Mouse (Mus musculus) urinary bladder, postnatal 25 days (tissue): Measurements from ENCODE around the gene Tbc1d23.
A peak's percentile ranks its signal among the peaks of the same experiment; 100 is the strongest.
"Not testable (repeated sequence)": the region's sequence is repeated elsewhere in the genome, so short reads cannot be mapped to it uniquely, and the experiment has no call there.

Experiments used
- DNase-seq: peaks from one replicate; pipeline ENCODE4 v3.0.0; 2022; ENCODE audit warnings: low spot score

Gene Tbc1d23

DNA sequence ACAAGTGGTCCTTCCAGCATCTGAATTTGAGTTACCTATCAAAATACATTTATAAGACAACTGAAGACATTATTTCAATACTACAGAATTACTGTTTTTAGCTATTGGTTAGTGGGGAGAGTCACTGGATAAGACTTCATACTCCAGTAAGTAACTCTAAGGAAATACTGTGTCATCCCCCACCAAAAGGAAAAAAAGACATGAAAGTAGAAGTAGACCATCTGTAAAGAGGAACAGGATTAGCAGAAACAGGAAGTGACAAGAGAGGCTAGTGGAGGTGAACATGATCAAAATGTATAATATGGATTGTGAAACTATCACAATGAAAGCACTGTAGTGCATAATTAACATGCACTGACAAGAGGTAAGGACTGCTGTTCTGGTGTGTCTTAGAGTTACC, 15.3 kb downstream of the Tbc1d23 start:
- DNase-seq = no peak

DNA sequence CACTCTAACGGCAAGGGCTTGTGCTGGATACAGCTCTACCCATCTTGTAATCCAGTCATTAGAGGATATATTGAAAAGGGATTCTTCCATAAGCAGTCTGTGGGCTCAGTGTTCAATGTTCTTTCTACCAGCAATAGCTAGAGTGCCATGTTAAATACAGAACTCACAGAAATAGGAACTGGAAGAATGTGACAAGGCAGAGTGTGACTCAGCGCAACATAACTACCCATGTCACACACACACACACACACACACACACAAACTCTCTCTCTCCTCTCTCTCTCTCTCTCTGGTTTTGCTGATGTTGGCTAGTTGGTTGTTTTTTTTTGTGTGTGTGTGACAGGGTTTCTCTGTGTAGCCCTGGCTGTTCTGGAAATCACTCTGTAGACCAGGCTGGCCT, 20.3 kb downstream of the Tbc1d23 start:
- DNase-seq = no peak

DNA sequence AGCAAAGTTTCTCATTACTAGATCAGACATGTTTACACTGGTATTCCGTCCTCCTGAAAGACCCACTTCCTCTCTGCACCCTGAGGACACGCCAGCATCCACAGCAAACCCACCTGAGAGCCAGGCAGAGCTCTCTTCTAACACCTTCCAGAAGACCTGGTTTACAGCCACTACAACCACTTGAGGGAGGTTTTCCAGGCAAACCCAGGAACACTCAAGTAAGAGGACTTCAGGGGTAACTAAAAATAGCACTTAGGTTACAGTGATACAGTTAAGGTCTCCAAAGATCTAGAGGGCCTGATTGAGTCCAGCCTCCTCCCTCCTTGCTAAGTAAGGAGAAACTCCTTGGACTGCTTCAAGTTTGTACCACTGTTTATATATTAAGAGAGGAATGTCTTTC, 23.0 kb downstream of the Tbc1d23 start:
- DNase-seq = no peak

DNA sequence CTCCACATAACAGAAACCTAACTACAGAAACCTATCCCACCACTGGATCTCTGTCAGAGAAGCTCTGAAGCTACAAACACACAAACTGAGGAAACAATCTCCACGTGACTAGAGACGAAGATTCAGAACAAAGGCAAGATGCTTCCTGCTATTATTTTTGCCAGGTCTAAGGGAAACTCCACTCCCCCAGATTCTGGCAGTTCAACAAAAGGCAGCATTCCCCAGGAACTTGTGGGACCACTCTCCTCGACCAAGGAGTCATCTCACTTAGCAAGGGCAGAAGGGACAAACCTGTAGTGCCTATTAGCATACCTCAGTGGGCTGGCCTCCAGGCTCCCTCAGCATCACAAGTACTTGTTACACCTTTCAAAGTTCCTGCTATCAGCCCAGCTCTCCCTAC, 34.0 kb downstream of the Tbc1d23 start:
- no peak for DNase-seq

DNA sequence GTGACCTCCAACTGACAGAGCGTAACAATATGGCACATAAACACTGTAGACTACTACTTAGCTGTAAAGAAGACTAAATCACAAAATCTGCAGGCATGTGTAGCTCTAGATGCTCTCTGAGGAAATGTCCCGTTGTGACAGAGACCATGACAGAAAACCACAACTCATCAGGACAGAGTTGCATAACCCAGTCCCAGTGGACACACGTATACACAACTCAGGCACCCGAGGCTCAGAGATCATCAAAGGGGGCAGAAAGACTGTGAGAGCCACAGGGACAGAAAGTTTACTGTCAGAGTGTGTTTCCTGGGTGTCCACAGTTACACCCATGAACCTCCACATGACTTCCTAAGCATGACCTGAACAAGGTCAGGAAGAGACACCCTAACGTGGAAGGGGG, 34.7 kb downstream of the Tbc1d23 start:
- no peak for DNase-seq

GRCm38 (mm10) chr16:57191214-57191613, 40.1 kb downstream of the Tbc1d23 start:
- DNase-seq = no peak

DNA sequence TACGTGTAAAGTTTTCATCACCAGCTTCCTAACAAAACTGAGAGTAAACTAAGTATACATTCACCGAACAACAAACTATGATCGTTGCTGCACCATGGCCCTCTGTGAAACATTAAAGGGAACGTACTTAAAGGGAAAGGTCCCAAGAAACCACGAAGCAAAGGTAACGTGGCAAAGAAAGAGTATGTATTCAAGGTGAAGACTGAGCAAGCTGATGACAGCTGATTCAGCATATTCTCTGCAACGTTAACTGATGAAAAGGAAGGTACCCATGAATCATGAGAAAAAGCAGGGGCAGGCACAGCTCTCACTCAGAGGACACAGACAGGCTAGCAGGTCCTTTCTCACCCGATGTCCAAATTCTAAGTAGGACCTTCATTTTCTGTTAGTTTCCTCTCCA, 40.9 kb downstream of the Tbc1d23 start:
- no peak for DNase-seq

DNA sequence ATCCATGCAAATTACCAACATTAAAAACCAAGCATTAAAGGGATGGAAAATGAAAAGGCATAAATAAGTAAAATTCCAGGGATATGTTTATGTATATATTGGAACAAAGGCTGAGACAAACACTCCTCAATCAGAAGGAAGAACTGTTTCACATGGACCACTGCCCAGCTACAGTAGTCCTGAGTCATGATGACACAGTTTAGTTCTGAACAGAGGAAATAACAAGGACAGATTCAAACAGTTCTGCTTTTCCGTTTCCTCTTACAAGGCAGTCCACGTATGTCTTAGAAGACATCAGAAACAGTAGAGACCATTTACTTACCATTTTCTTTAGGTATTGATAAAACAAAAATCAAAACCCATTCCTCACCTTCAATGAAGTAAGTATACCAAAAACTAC, 41.8 kb downstream of the Tbc1d23 start:
- no peak for DNase-seq

DNA sequence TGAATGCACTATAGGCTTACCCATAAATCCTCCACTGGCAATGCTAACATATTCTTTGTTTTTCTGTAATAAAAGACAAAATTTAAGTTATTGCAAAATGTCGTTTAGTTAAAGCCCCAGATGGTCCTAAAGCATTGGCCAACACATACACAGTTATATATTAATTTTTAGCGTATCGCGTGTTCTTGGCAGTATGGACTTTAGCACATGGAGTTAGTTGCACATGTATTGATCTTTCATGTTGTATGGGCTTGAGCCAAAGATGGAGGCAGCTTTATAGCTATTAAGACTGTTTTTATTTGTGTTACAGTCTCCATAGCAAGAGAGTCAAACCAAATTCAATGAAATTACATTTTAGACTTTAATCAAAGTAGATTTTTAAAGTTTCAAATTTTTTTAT, 44.7 kb downstream of the Tbc1d23 start:
- no peak for DNase-seq

- DNase-seq = no peak
Observed at GRCm38 (mm10) chr16:57182037-57182436, 49.3 kb downstream of the Tbc1d23 start.

DNA sequence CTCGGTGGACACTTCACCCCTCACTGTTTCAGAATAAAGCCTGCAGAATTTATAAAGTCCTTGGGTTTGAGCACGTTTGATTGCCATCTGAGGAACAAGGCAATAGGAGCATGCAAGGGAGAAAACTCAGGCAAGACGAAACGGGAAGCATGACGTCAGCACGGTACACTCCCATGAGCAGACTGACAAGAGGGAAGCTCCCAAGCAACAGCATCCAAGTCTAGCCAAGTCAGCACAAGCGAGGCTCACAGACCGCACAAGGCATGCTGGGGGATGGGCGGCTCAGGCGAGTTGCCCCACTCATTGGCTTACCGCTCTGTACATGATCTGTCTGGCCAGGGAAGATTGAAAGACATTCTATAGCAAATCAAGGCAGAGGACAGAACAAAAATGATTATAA, 50.1 kb downstream of the Tbc1d23 start:
- no peak for DNase-seq

DNA sequence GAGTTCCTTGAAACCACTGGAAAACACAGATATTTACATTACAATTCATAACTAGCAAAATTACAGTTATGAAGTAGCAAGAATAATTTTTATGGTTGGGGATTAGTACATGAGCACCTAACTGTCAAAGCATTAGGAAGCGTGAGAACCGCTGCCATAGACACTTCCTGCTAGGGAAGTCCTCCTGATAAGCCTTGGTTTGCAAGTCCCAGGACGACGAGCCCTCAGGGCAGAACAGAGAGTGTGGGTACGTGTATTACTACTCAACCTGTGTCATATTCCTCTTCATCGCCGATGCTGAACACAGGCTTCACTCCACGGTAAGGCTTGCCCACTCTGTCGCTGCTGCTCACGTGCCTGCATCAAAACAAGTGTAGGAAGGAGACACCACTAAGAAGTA, 53.6 kb downstream of the Tbc1d23 start:
- no peak for DNase-seq

DNA sequence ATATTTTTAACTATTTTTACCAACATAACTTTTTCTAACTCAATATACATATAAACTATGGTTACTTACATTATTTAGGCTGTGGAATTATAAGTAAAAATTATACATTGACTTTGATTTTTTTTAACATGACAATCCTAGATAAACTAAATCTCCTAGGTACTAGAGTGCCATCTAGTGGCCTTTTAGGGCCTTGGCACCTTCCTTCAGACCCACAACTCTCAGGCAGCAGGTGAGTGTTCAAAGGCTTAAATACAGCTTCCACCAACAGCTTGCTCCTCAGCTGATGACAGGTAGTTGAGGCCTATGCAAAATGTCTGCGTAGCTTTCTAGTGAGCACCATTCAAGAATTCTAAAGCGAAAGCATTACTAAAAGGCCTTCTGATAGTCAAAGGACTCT, 54.0 kb downstream of the Tbc1d23 start:
- DNase-seq = no peak

DNA sequence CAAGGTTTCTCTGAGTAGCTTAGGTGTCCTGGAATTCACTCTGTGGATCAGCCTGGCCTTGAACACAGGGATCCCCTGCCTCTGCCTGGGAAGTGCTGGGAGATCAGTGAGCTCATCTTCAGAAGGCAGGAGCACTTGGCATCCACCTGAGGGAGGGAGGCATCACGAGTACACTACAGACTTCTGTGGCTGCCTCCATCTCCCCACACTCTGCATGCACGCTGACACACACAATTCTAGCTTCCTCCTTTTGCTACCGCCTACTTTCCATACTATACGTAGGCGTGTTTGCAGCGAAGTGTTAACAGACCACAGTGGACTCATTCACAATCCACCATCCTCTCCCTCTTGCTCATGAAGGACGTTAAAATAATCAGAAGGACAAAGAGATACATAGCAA, 55.0 kb downstream of the Tbc1d23 start:
- DNase-seq = no peak

GRCm38 (mm10) chr16:57175751-57176150, 55.6 kb downstream of the Tbc1d23 start:
- no peak for DNase-seq

DNA sequence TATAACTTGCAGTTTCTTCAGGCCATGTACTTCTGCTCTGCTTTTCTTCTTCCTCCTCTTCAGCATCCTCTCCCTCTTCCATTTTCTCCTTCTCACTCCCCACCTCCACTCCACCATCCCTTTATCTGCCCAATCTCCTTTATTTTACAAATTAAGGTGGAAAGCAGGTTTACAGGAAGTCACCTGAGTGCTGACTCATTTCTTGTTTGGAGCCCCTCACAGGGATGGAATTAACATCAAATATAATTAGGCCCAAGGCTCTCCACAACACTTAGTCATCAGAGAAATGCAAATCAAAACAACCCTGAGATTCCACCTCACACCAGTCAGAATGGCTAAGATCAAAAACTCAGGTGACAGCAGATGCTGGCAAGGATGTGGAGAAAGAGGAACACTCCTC, 56.8 kb downstream of the Tbc1d23 start:
- DNase-seq = not testable (repeated sequence)

- DNase-seq = no peak
Observed at GRCm38 (mm10) chr16:57171570-57171969, 59.7 kb downstream of the Tbc1d23 start.

- DNase-seq = no peak
Observed at GRCm38 (mm10) chr16:57171161-57171560, 60.1 kb downstream of the Tbc1d23 start.

GRCm38 (mm10) chr16:57168236-57168635, 63.1 kb downstream of the Tbc1d23 start:
- DNase-seq = no peak

DNA sequence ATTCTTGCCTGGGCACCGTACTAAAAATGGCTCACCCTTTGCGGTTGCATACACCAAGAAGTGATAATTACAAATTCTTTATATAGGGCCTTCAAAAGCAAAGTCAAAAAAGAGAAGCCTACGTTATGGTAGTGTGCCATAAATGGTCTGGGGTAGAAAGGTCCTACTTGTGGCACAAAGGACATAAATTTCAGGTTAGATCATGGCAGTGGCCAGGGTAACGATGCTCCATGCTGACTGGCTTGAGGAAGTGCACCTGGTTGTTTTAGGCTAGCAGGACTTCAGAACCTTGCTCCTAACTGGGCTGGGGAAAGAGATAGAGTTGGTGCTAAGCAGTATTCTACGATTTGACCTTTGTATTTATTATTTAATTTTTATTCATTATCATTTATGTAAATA, 63.8 kb downstream of the Tbc1d23 start:
- no peak for DNase-seq

- peak; percentile 98 for DNase-seq
Observed at GRCm38 (mm10) chr16:57166611-57167513, 64.4 kb downstream of the Tbc1d23 start, which contains the start of gene Nit2. TSS of gene Nit2 (minus strand) at chr16:57167341.

DNA sequence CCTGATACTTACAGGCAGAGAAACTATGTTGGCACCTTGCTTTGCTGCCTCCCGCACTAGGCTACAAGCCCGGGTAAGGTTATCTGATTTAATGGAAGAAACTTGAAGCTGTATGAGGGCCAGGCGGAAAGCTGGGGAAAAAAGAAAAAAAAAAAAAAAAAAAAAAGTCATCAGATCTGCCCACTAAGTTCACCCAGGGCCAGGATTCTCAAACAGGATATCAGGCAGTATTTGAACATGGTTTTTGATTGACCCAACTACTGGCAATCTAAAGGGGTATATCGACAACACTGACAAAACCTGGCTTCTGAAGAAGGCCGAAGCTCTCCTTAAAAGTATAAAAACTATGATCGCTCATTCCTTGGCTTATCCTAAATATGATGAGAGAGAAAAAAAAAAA, 65.2 kb downstream of the Tbc1d23 start:
- no peak for DNase-seq

DNA sequence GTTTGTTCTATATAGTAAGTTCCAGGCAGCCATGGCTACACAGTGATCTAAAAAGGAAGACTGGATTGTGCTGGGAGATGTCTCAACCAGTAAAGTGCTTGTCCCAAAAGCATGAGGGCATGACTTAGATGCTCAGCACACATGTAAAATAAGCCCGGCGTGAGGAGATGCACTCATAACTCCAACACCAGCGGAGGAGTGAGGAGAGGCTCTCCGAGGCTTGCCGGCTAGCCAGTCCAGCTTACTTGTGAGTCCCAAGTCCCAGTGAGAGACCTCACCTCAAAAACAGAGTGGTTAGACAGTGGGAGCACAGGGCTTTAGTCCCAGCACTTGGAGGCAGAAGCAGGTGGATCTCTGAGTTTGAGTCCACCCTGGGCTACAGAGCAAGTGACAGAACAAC, 66.1 kb downstream of the Tbc1d23 start:
- no peak for DNase-seq

GRCm38 (mm10) chr16:57163694-57164093, 67.6 kb downstream of the Tbc1d23 start:
- no peak for DNase-seq
